In genomic region chr6:100323756-100324430, GRCm38 (mm10) we compare ENCODE assay signal across 9 mouse cellular contexts. TPM values are rescaled to one million over a fixed set of nuclear protein-coding genes. Genes with fewer than 3 reads are reported as not detected.
DNase-seq lines count a peak whose midpoint lies in the region; ATAC-seq and TF ChIP-seq lines count a peak whose summit lies in the region.
"Had no signal": no experiment of that assay in that cellular context is flagged by ENCODE, and none has a peak within 500 bp of the region (broad histone marks: within the 10 kb centered on the region; RNA-seq: fewer than 3 reads in every experiment).

No protein-coding gene starts in this region.

- TF ChIP-seq EP300 in lung, postnatal 0 days (IDR thresholded peaks at IDR 0.05), result no peak

- no peaks in the 10 kb centered on the region for H3K27me3 ChIP-seq in lung, postnatal 0 days (replicated peaks; ENCODE audit: insufficient read depth, low read length)

- no peaks in the 10 kb centered on the region for H3K36me3 ChIP-seq in lung, postnatal 0 days (ENCODE audit: insufficient read depth, low read length)

- ATAC-seq in lung, postnatal 0 days, result no peak
- 0 out of 2 replicates have a peak, but pooled peaks have one; percentile 25 for ATAC-seq in granulocyte monocyte progenitor cell, adult 5-6 weeks (replicated peaks; ENCODE audit: poor library complexity, severe bottlenecking)
- ATAC-seq: activated CD4-positive, CD25-positive, alpha-beta regulatory T cell, adult 4 months had no signal

- peak; percentile 8 for DNase-seq in gastrocnemius, adult 18-20 months (ENCODE audit: low spot score)
- DNase-seq in gastrocnemius, adult 2 months, result no peak
- peak; percentile 64 for DNase-seq in lung, postnatal 0 days (ENCODE audit: low spot score)
- no peak for DNase-seq in lung, postnatal 14 days
- peak; percentile 23 for DNase-seq in lung, postnatal 36 days
- no peak for DNase-seq in frontal cortex, adult 2 months (ENCODE audit: extremely low spot score in 1 of 2, low spot score in 1 of 2)
- DNase-seq in right cerebral cortex, postnatal 25 days, result no peak

- H3K9me3 ChIP-seq in lung, postnatal 0 days (ENCODE audit: low read length), result no peaks in the 10 kb centered on the region

- TF ChIP-seq CTCF in gastrocnemius, adult 2 months (IDR thresholded peaks at IDR 0.05), result no peak
- no peak for TF ChIP-seq CTCF in lung, postnatal 0 days (IDR thresholded peaks at IDR 0.05)

- H3K4me2 ChIP-seq in lung, postnatal 0 days (replicated peaks; ENCODE audit: low read depth, low read length), result no peak overlapping the region

- no peaks in the 10 kb centered on the region; the same call in 1 of the 2 replicates for H3K4me1 ChIP-seq in lung, postnatal 0 days (ENCODE audit: insufficient read depth, low read depth, low read length)

- no peak overlapping the region for H3K9ac ChIP-seq in lung, postnatal 0 days (replicated peaks; ENCODE audit: low read depth)

- WGBS in lung, postnatal 0 days, result 44% methylated on average over 10 of the region's 10 CpGs

- no peak overlapping the region for H3K4me3 ChIP-seq in gastrocnemius, adult 2 months
- H3K4me3 ChIP-seq in lung, postnatal 0 days (ENCODE audit: low read depth, low read length), result no peak overlapping the region

- intact Hi-C loops in gastrocnemius, adult 2 months (cut with DNase I), result no loop called here

- no peak overlapping the region for H3K27ac ChIP-seq in gastrocnemius, adult 2 months
- no peak overlapping the region for H3K27ac ChIP-seq in lung, postnatal 0 days (ENCODE audit: low read length)

RNA-seq across cellular contexts. Expression of gene Rybp, which starts 36.6 kb away (rescaled TPM):
- 1 to 10 TPM; 5.8 to 9.2 TPM for total RNA-seq in gastrocnemius, adult 18-20 months (2021)
- total RNA-seq in gastrocnemius, adult 2 months (2021), result 1 to 10 TPM; 4.5 to 8.8 TPM
- 16.6 and 21.8 TPM in 2 replicates for polyA plus RNA-seq in lung, postnatal 0 days (2015; fragmentation: Nextera tagmentation; extraction: Ambion mirVana)
- total RNA-seq in granulocyte monocyte progenitor cell, adult 5-6 weeks (2014; fragmentation: Nextera tagmentation), result 19.6 and 27.4 TPM in 2 replicates
- total RNA-seq in granulocyte monocyte progenitor cell, adult 5-6 weeks (2017), result 18.9 and 22.1 TPM in 2 replicates
- polyA plus RNA-seq in frontal cortex, adult 2 months (2012; rRNA removed), result 42.0 and 42.8 TPM in 2 replicates

Comparison
In these comparisons a context has a peak if more than half of its experiments do, and no peak if none do; other contexts are left out.
1. DNase-seq: peak in gastrocnemius, adult 18-20 months (single experiment), lung, postnatal 0 days (single experiment) and lung, postnatal 36 days (single experiment); none in gastrocnemius, adult 2 months (single experiment), lung, postnatal 14 days (single experiment), frontal cortex, adult 2 months (0 of 2) and right cerebral cortex, postnatal 25 days (single experiment).